Mouse (Mus musculus) heart, embryonic 10.5 days (tissue): ENCODE data around the gene Apof. TPM values are rescaled to one million over a fixed set of nuclear protein-coding genes. Genes with fewer than 3 reads are reported as not detected.

ENCODE experiments used
- DNase-seq: peaks from one replicate; pipeline ENCODE4 v3.0.0-alpha.2; 2017; ENCODE audit warnings: low spot score
- H3K27ac ChIP-seq: fragments of 300-500 bp; sonication (generic); 2 replicates; pipeline ENCODE4 v1.5.1; 2016; ENCODE audit warnings: mild to moderate bottlenecking
- H3K27me3 ChIP-seq: fragments of 300-500 bp; sonication (generic); 2 replicates; pipeline ENCODE4 v1.6.1; 2016; ENCODE audit warnings: mild to moderate bottlenecking; ENCODE audit not compliant: poor library complexity, insufficient read depth, severe bottlenecking
- H3K36me3 ChIP-seq: fragments of 300-500 bp; sonication (generic); 2 replicates; pipeline ENCODE4 v1.6.1; 2016; ENCODE audit warnings: mild to moderate bottlenecking, moderate library complexity
- H3K4me1 ChIP-seq: fragments of 300-500 bp; sonication (generic); 2 replicates; pipeline ENCODE4 v1.6.1; 2016; ENCODE audit warnings: mild to moderate bottlenecking
- H3K4me3 ChIP-seq: fragments of 300-500 bp; sonication (generic); 2 replicates; pipeline ENCODE4 v1.5.1; 2016; ENCODE audit warnings: mild to moderate bottlenecking, moderate library complexity
- H3K9me3 ChIP-seq: fragments of 300-500 bp; sonication (generic); 2 replicates; pipeline ENCODE4 v1.6.1; 2016; ENCODE audit warnings: mild to moderate bottlenecking, moderate library complexity
- WGBS: fragments of 180-500 bp; shearing (Covaris S2); methylation state at CpG from one replicate; pipeline ENCODE4 v1.1.7; 2016; 5-methylcytosine and 5-hydroxymethylcytosine counted together
- polyA plus RNA-seq: library from polyadenylated mRNA; unstranded; fragments of >200 nt; fragmentation: Nextera tagmentation; extraction: Ambion mirVana; gene quantifications from 2 replicates; pipeline ENCODE4 v1.2.1, GENCODE M21; 2016

Gene Apof
- polyA plus RNA-seq, result 0.11 and 3.9 TPM in 2 replicates

- DNase-seq, result no peak
- Histone ChIP-seq H3K27ac (no peak within 1 kb of the TSS), H3K36me3 (no peaks in the 10 kb centered on the region), H3K4me1 (peaks cover 16% of the 10 kb centered on the region; the same call in 1 of the 2 replicates), H3K27me3 (no peaks in the 10 kb centered on the region), H3K9me3 (no peaks in the 10 kb centered on the region), H3K4me3 (no peak within 1 kb of the TSS)
- WGBS, result 63% methylated on average over 6 of the region's 6 CpGs
Measured at GRCm38 (mm10) chr10:128268371-128268770, at the start of gene Apof. TSS of gene Apof (plus strand) at chr10:128268671.

GRCm38 (mm10) chr10:128221533-128222286 is 46.8 kb upstream of the Apof start:
- H3K4me3 ChIP-seq, result no peak overlapping the region
- DNase-seq, result no peak
- no peaks in the 10 kb centered on the region for H3K27me3 ChIP-seq
- H3K4me1 ChIP-seq, result peaks cover 20% of the 10 kb centered on the region
- no peak overlapping the region for H3K27ac ChIP-seq
- H3K36me3 ChIP-seq, result no peaks in the 10 kb centered on the region
- no peaks in the 10 kb centered on the region for H3K9me3 ChIP-seq
- WGBS, result 57% methylated on average over 16 of the region's 16 CpGs

GRCm38 (mm10) chr10:128225064-128225463 is 43.4 kb upstream of the Apof start:
- H3K36me3 ChIP-seq, result no peaks in the 10 kb centered on the region
- H3K27ac ChIP-seq, result no peak overlapping the region
- WGBS, result 51% methylated on average over 5 of the region's 5 CpGs
- no peaks in the 10 kb centered on the region for H3K9me3 ChIP-seq
- no peaks in the 10 kb centered on the region for H3K27me3 ChIP-seq
- peaks cover 20% of the 10 kb centered on the region for H3K4me1 ChIP-seq
- DNase-seq, result no peak
- 0 out of 2 replicates have a peak overlapping the region, but pooled peaks have one; percentile 8 for H3K4me3 ChIP-seq

- H3K27ac ChIP-seq, result peak within 1 kb of the TSS; percentile 56; the same call in 1 of the 2 replicates
- H3K4me3 ChIP-seq, result 0 out of 2 replicates have a peak within 1 kb of the TSS, but pooled peaks have one; percentile 8
- H3K9me3 ChIP-seq, result no peaks in the 10 kb centered on the region
Measured at GRCm38 (mm10) chr10:128225538-128225937, 42.9 kb upstream of the Apof start, which contains the start of gene Mip. TSS of gene Mip (plus strand) at chr10:128225838.

GRCm38 (mm10) chr10:128227592-128227991 is 40.9 kb upstream of the Apof start:
- no peaks in the 10 kb centered on the region for H3K9me3 ChIP-seq
- DNase-seq, result no peak
- WGBS, result 84% methylated on average over 9 of the region's 9 CpGs
- H3K36me3 ChIP-seq, result no peaks in the 10 kb centered on the region
- H3K27me3 ChIP-seq, result no peaks in the 10 kb centered on the region
- no peak overlapping the region for H3K4me3 ChIP-seq
- H3K27ac ChIP-seq, result no peak overlapping the region
- H3K4me1 ChIP-seq, result peaks cover 26% of the 10 kb centered on the region

More at GRCm38 (mm10) chr10:128225538-128225937, 42.9 kb upstream of the Apof start, which contains the start of gene Mip:
- Histone ChIP-seq H3K4me1 (peaks cover 21% of the 10 kb centered on the region), H3K27me3 (no peaks in the 10 kb centered on the region), H3K36me3 (no peaks in the 10 kb centered on the region)
- 56% methylated on average over 4 of the region's 4 CpGs for WGBS
- DNase-seq, result no peak

GRCm38 (mm10) chr10:128228009-128228408 is 40.5 kb upstream of the Apof start:
- WGBS, result 87% methylated on average over 8 of the region's 8 CpGs
- Histone ChIP-seq H3K4me1 (peaks cover 30% of the 10 kb centered on the region), H3K27ac (no peak overlapping the region), H3K4me3 (no peak overlapping the region), H3K36me3 (no peaks in the 10 kb centered on the region), H3K9me3 (no peaks in the 10 kb centered on the region), H3K27me3 (no peaks in the 10 kb centered on the region)
- no peak for DNase-seq

- H3K27ac ChIP-seq, result peak overlapping the region; percentile 98
- H3K4me3 ChIP-seq, result no peak overlapping the region
- H3K27me3 ChIP-seq, result no peaks in the 10 kb centered on the region
- H3K36me3 ChIP-seq, result 0 out of 2 replicates have a peak, but pooled peaks cover 8% of the 10 kb centered on the region
- WGBS, result 84% methylated on average over 12 of the region's 12 CpGs
- H3K4me1 ChIP-seq, result peaks cover 19% of the 10 kb centered on the region
- no peaks in the 10 kb centered on the region for H3K9me3 ChIP-seq
- no peak for DNase-seq
Measured at GRCm38 (mm10) chr10:128230582-128230981, 37.9 kb upstream of the Apof start.

GRCm38 (mm10) chr10:128231146-128231545 is 37.3 kb upstream of the Apof start:
- H3K36me3 ChIP-seq, result 0 out of 2 replicates have a peak, but pooled peaks cover 8% of the 10 kb centered on the region
- H3K27ac ChIP-seq, result peak overlapping the region; percentile 98
- no peaks in the 10 kb centered on the region for H3K9me3 ChIP-seq
- DNase-seq, result no peak
- peaks cover 14% of the 10 kb centered on the region for H3K4me1 ChIP-seq
- H3K27me3 ChIP-seq, result no peaks in the 10 kb centered on the region
- H3K4me3 ChIP-seq, result peak overlapping the region; percentile 91
- 24% methylated on average over 5 of the region's 5 CpGs for WGBS

GRCm38 (mm10) chr10:128231697-128232419 is 36.6 kb upstream of the Apof start, which contains the start of gene Timeless:
TSS of gene Timeless (plus strand) at chr10:128232065.
- peak within 1 kb of the TSS; percentile 91 for H3K4me3 ChIP-seq
- peak within 1 kb of the TSS; percentile 98 for H3K27ac ChIP-seq
- H3K27me3 ChIP-seq, result no peaks in the 10 kb centered on the region
- under 1% methylated on average over 58 of the region's 58 CpGs for WGBS
- H3K36me3 ChIP-seq, result 0 out of 2 replicates have a peak, but pooled peaks cover 8% of the 10 kb centered on the region
- H3K9me3 ChIP-seq, result no peaks in the 10 kb centered on the region
- peaks cover 13% of the 10 kb centered on the region for H3K4me1 ChIP-seq
- peak; percentile 91 for DNase-seq

GRCm38 (mm10) chr10:128232420-128232985 is 36.0 kb upstream of the Apof start:
- H3K4me1 ChIP-seq, result peaks cover 13% of the 10 kb centered on the region
- under 1% methylated on average over 14 of the region's 14 CpGs for WGBS
- H3K36me3 ChIP-seq, result 0 out of 2 replicates have a peak, but pooled peaks cover 8% of the 10 kb centered on the region
- H3K27ac ChIP-seq, result peak overlapping the region; percentile 98
- H3K27me3 ChIP-seq, result no peaks in the 10 kb centered on the region
- no peaks in the 10 kb centered on the region for H3K9me3 ChIP-seq
- peak; percentile 82 for DNase-seq
- H3K4me3 ChIP-seq, result peak overlapping the region; percentile 91

- no peaks in the 10 kb centered on the region for H3K27me3 ChIP-seq
- peaks cover 32% of the 10 kb centered on the region for H3K36me3 ChIP-seq
- WGBS, result 72% methylated on average over 4 of the region's 4 CpGs
- no peaks in the 10 kb centered on the region for H3K9me3 ChIP-seq
- H3K4me1 ChIP-seq, result peaks cover 11% of the 10 kb centered on the region; the same call in 1 of the 2 replicates
- no peak overlapping the region for H3K27ac ChIP-seq
- no peak for DNase-seq
- H3K4me3 ChIP-seq, result no peak overlapping the region
Measured at GRCm38 (mm10) chr10:128236321-128236720, 32.1 kb upstream of the Apof start.

GRCm38 (mm10) chr10:128237807-128238480 is 30.5 kb upstream of the Apof start:
- peaks cover 48% of the 10 kb centered on the region for H3K36me3 ChIP-seq
- H3K27ac ChIP-seq, result no peak overlapping the region
- 87% methylated on average over 15 of the region's 15 CpGs for WGBS
- H3K27me3 ChIP-seq, result no peaks in the 10 kb centered on the region
- no peak overlapping the region for H3K4me3 ChIP-seq
- peaks cover 8% of the 10 kb centered on the region; the same call in 1 of the 2 replicates for H3K4me1 ChIP-seq
- DNase-seq, result no peak
- no peaks in the 10 kb centered on the region for H3K9me3 ChIP-seq
